Mouse (Mus musculus) CH12.LX (cell line): ENCODE measurements around the gene Gm28729. TPM values are rescaled to one million over a fixed set of nuclear protein-coding genes. Genes with fewer than 3 reads are reported as not detected.
A peak's percentile ranks its signal among the peaks of the same experiment; 100 is the strongest.

Source experiments
- DNase-seq: peaks from one replicate; pipeline ENCODE4 v3.0.0-alpha.2; 2013; ENCODE audit errors: extremely low read depth
- H3K27ac ChIP-seq: 2 replicates; pipeline ENCODE4 v1.5.1; 2012; ENCODE audit warnings: low read depth, mild to moderate bottlenecking, control low read depth, moderate library complexity; ENCODE audit not compliant: insufficient read depth
- H3K27me3 ChIP-seq: replicated peaks from 2 replicates; pipeline ENCODE3; 2012; ENCODE audit warnings: inconsistent platforms
- H3K36me3 ChIP-seq, 2 experiments: replicated peaks in 1 of 2; 2 replicates each; pipeline versions ENCODE3 to v1.6.1; 2012; ENCODE audit warnings: inconsistent platforms in 1 of 2, low read length in 1 of 2, mild to moderate bottlenecking in 1 of 2, mixed read lengths in 1 of 2, moderate library complexity in 1 of 2; ENCODE audit not compliant: control insufficient read depth in 1 of 2, insufficient read depth in 1 of 2
- H3K4me1 ChIP-seq, 2 experiments: 2 replicates each; pipeline ENCODE4 v1.6.1; 2012; ENCODE audit warnings: inconsistent platforms in 1 of 2, moderate library complexity in 1 of 2; ENCODE audit not compliant: insufficient read depth in 2 of 2, control insufficient read depth in 1 of 2
- H3K4me2 ChIP-seq: 2 replicates; pipeline ENCODE4 v1.6.1; 2012; ENCODE audit warnings: low read depth, mild to moderate bottlenecking, control low read depth; ENCODE audit not compliant: poor library complexity, insufficient read depth, severe bottlenecking
- H3K4me3 ChIP-seq, 3 experiments: fragments of 150-350 bp in 1 of 3; sonication (generic) in 1 of 3; replicated peaks in 1 of 3; 2 replicates each; pipeline versions ENCODE3 to v1.5.1; 2011 to 2012; ENCODE audit warnings: low read depth in 2 of 3, low read length in 2 of 3, mild to moderate bottlenecking in 2 of 3, moderate library complexity in 2 of 3, control low read depth in 1 of 3, improper control_type of control experiment in 1 of 3, inconsistent platforms in 1 of 3, mixed read lengths in 1 of 3; ENCODE audit not compliant: poor library complexity in 1 of 3
- H3K79me2 ChIP-seq: replicated peaks from 2 replicates; pipeline ENCODE4 v1.6.1; 2012; ENCODE audit warnings: mild to moderate bottlenecking, moderate library complexity; ENCODE audit not compliant: control insufficient read depth, poor library complexity, insufficient read depth, severe bottlenecking; ENCODE audit errors: extremely low read depth
- H3K9ac ChIP-seq: 2 replicates; pipeline ENCODE4 v1.6.1; 2012; ENCODE audit warnings: low read depth, mild to moderate bottlenecking, control low read depth, moderate library complexity; ENCODE audit not compliant: insufficient read depth
- H3K9me3 ChIP-seq: replicated peaks from 2 replicates; pipeline ENCODE3; 2012; ENCODE audit warnings: low read length, inconsistent platforms, mixed read lengths
- CHD1 ChIP-seq: IDR thresholded peaks from 2 replicates; pipeline ENCODE4 v1.6.1; 2012; ENCODE audit warnings: low read depth, low read length, improper control_type of control experiment, inconsistent platforms
- E2F4 ChIP-seq: IDR thresholded peaks from 2 replicates; pipeline ENCODE4 v1.6.1; 2011; ENCODE audit warnings: low read depth, low read length, improper control_type of control experiment; ENCODE audit not compliant: insufficient replicate concordance
- ETS1 ChIP-seq: conservative IDR thresholded peaks from 2 replicates; pipeline ENCODE4 v1.6.1; 2012; ENCODE audit warnings: low read depth, mild to moderate bottlenecking, inconsistent platforms, low read length, improper control_type of control experiment, moderate library complexity
- JUN ChIP-seq: IDR thresholded peaks from 2 replicates; pipeline ENCODE4 v1.6.1; 2011; ENCODE audit warnings: low read depth, mild to moderate bottlenecking, low read length, improper control_type of control experiment, moderate library complexity; ENCODE audit not compliant: insufficient read depth
- JUND ChIP-seq: conservative IDR thresholded peaks from 2 replicates; pipeline ENCODE4 v1.6.1; 2011; ENCODE audit warnings: low read depth, low read length, improper control_type of control experiment
- KAT2A ChIP-seq: IDR thresholded peaks from 2 replicates; pipeline ENCODE4 v1.6.1; 2012; ENCODE audit warnings: low read length, improper control_type of control experiment, inconsistent platforms; ENCODE audit not compliant: insufficient replicate concordance
- MAX ChIP-seq: IDR thresholded peaks from 2 replicates; pipeline ENCODE4 v1.6.1; 2011; ENCODE audit warnings: low read length, improper control_type of control experiment
- MXI1 ChIP-seq: IDR thresholded peaks from 2 replicates; pipeline ENCODE4 v1.6.1; 2011; ENCODE audit warnings: mild to moderate bottlenecking, low read depth, low read length, improper control_type of control experiment
- NELFE ChIP-seq: IDR thresholded peaks from 2 replicates; pipeline ENCODE4 v1.6.1; 2011; ENCODE audit warnings: low read depth, low read length, improper control_type of control experiment
- NRF1 ChIP-seq: IDR thresholded peaks from 2 replicates; pipeline ENCODE4 v1.6.1; 2014; ENCODE audit warnings: low read depth, mild to moderate bottlenecking, inconsistent platforms, low read length, improper control_type of control experiment, moderate library complexity
- RAD21 ChIP-seq: IDR thresholded peaks from 2 replicates; pipeline ENCODE4 v1.6.1; 2011; ENCODE audit warnings: low read depth, mild to moderate bottlenecking, low read length, improper control_type of control experiment, moderate library complexity
- RCOR1 ChIP-seq: conservative IDR thresholded peaks from 2 replicates; pipeline ENCODE4 v1.6.1; 2012; ENCODE audit warnings: low read depth, mild to moderate bottlenecking, inconsistent platforms, low read length, improper control_type of control experiment
- SMC3 ChIP-seq: IDR thresholded peaks from 2 replicates; pipeline ENCODE4 v1.6.1; 2011; ENCODE audit warnings: low read depth, low read length, improper control_type of control experiment
- TCF12 ChIP-seq: IDR thresholded peaks from 2 replicates; pipeline ENCODE4 v1.6.1; 2014; ENCODE audit warnings: low read depth, mild to moderate bottlenecking, inconsistent platforms, low read length, improper control_type of control experiment
- UBTF ChIP-seq: IDR thresholded peaks from 2 replicates; pipeline ENCODE4 v1.6.1; 2012; ENCODE audit warnings: low read depth, mild to moderate bottlenecking, inconsistent platforms, low read length, improper control_type of control experiment, moderate library complexity
- ZC3H11A ChIP-seq: IDR thresholded peaks from 2 replicates; pipeline ENCODE4 v1.6.1; 2012; ENCODE audit warnings: low read depth, mild to moderate bottlenecking, inconsistent platforms, low read length, improper control_type of control experiment
- ZNF384 ChIP-seq: IDR thresholded peaks from 2 replicates; pipeline ENCODE4 v1.6.1; 2012; ENCODE audit warnings: low read depth, low read length, improper control_type of control experiment, inconsistent platforms
- dilution Hi-C: fragments of 300-500 bp; cut with MboI; formaldehyde crosslinking; loops from 2 replicates; pipeline ENCODE4 v1.14.3; 2020; ENCODE audit warnings: low sequenced_read_pairs; ENCODE audit not compliant: extremely low pct_unique_long_range_greater_than_20kb, extremely low pct_ligation_motif_present
- in situ Hi-C: fragments of 300-500 bp; cut with MboI; formaldehyde crosslinking; loops from 3 replicates; pipeline ENCODE4 v1.14.3; 2019; ENCODE audit warnings: low sequenced_read_pairs, low pct_ligation_motif_present, low pct_unique_long_range_greater_than_20kb, mixed read lengths
- polyA plus RNA-seq: library from polyadenylated mRNA; unstranded; fragments of >175 nt; gene quantifications from 2 replicates; pipeline ENCODE4 v1.2.1, GENCODE M21; 2012; ENCODE audit warnings: low read depth; ENCODE audit not compliant: insufficient read length
- total RNA-seq, 2 experiments: library from RNA; depleted of rRNA; stranded (reverse); fragments of 300-350 nt in 1 of 2; fragments of >200 nt in 1 of 2; gene quantifications; 2 replicates each; pipeline ENCODE4 v1.2.3; 2012 to 2014

Gene Gm28729
- total and polyA plus RNA-seq, 3 experiments = not detected

GRCm38 (mm10) chr9:96445351-96445750 is 79.7 kb downstream of the Gm28729 start:
- H3K79me2 ChIP-seq = no peaks in the 10 kb centered on the region
- H3K9ac ChIP-seq = no peak overlapping the region
- in situ Hi-C loops = no loop called here
- H3K27me3 ChIP-seq = no peaks in the 10 kb centered on the region
- no peak overlapping the region for H3K4me3 ChIP-seq
- H3K9me3 ChIP-seq = no peaks in the 10 kb centered on the region
- H3K4me2 ChIP-seq = no peak overlapping the region
- no peak for DNase-seq
- peaks cover 4 to 18% of the 10 kb centered on the region in 2 experiments; a peak in 1 of 4 replicates for H3K4me1 ChIP-seq
- dilution Hi-C loops = no loop called here
- no peaks in the 10 kb centered on the region for H3K36me3 ChIP-seq
- no peak for TF ChIP-seq CHD1
- TF ChIP-seq JUND = no peak
- TF ChIP-seq MAX = no peak
- TF ChIP-seq KAT2A = no peak
- TF ChIP-seq UBTF = no peak
- no peak for TF ChIP-seq RAD21
- no peak for TF ChIP-seq ZC3H11A
- no peak for TF ChIP-seq ETS1
- TF ChIP-seq ZNF384 = no peak
- TF ChIP-seq RCOR1 = no peak
- TF ChIP-seq NRF1 = no peak
- TF ChIP-seq TCF12 = no peak
- no peak for TF ChIP-seq JUN
- TF ChIP-seq MXI1 = no peak
- no peak for TF ChIP-seq NELFE
- no peak overlapping the region for H3K27ac ChIP-seq

- Histone ChIP-seq H3K27ac (no peak overlapping the region), H3K4me1 (peaks cover 4 to 13% of the 10 kb centered on the region in 2 experiments; a peak in 1 of 4 replicates), H3K4me3 (peak overlapping the region in 1 of 3 experiments; percentile 9), H3K27me3 (no peaks in the 10 kb centered on the region), H3K9me3 (no peaks in the 10 kb centered on the region), H3K4me2 (peak overlapping the region; percentile 10), H3K79me2 (no peaks in the 10 kb centered on the region), H3K36me3 (no peaks in the 10 kb centered on the region)
- no peak for DNase-seq
- in situ Hi-C loops (no loop called here), dilution Hi-C loops (no loop called here)
- TF ChIP-seq ZC3H11A = no peak
- no peak for TF ChIP-seq RCOR1
- TF ChIP-seq E2F4 = no peak
- TF ChIP-seq SMC3 = no peak
- TF ChIP-seq, all 38 proteins: peak for 0
- no peak overlapping the region for H3K9ac ChIP-seq
Measured at GRCm38 (mm10) chr9:96442081-96442480, 83.0 kb downstream of the Gm28729 start.
